In genomic region chr6:12693689-12694088, GRCm38 (mm10) we compare ENCODE assay signal across 15 mouse cellular contexts. TPM values are rescaled to one million over a fixed set of nuclear protein-coding genes. Genes with fewer than 3 reads are reported as not detected.
"Had no signal": no experiment of that assay in that cellular context is flagged by ENCODE, and none has a peak within 500 bp of the region (broad histone marks: within the 10 kb centered on the region; RNA-seq: fewer than 3 reads in every experiment).

No protein-coding gene starts in this region.

- H3K4me3 ChIP-seq: limb, embryonic 12.5 days; liver, embryonic 13.5 days; midbrain, embryonic 15.5 days; stomach, embryonic 15.5 days had no signal

- ATAC-seq: midbrain, embryonic 15.5 days had no signal

- H3K36me3 ChIP-seq: limb, embryonic 12.5 days; liver, embryonic 13.5 days; midbrain, embryonic 15.5 days; stomach, embryonic 15.5 days had no signal

- H3K4me1 ChIP-seq: limb, embryonic 12.5 days; liver, embryonic 13.5 days; midbrain, embryonic 15.5 days; stomach, embryonic 15.5 days had no signal

- H3K27me3 ChIP-seq: limb, embryonic 12.5 days; liver, embryonic 13.5 days; midbrain, embryonic 15.5 days; stomach, embryonic 15.5 days had no signal

- H3K9me3 ChIP-seq: limb, embryonic 12.5 days; liver, embryonic 13.5 days; midbrain, embryonic 15.5 days; stomach, embryonic 15.5 days had no signal

- H3K4me2 ChIP-seq: limb, embryonic 12.5 days; liver, embryonic 13.5 days; midbrain, embryonic 15.5 days; stomach, embryonic 15.5 days had no signal

- DNase-seq: kidney, adult 8-10 months; kidney, postnatal 25 days; layer of hippocampus, adult 9-11 months; layer of hippocampus, postnatal 36 days; liver; liver, embryonic 13.5 days; lung, adult 18-20 months; right cerebral cortex, postnatal 14 days; thymus, adult 2 months; thymus, postnatal 25 days had no signal

- H3K27ac ChIP-seq: limb, embryonic 12.5 days; liver, embryonic 13.5 days; midbrain, embryonic 15.5 days; stomach, embryonic 15.5 days had no signal

- H3K9ac ChIP-seq: limb, embryonic 12.5 days; liver, embryonic 13.5 days; midbrain, embryonic 15.5 days; stomach, embryonic 15.5 days had no signal

RNA-seq across cellular contexts. Expression of gene Thsd7a, which starts 55.5 kb away (rescaled TPM):
- total RNA-seq: megakaryocyte-erythroid progenitor cell, adult 5-6 weeks; monocyte, adult 5-6 weeks had no signal
